In genomic region chrX:13029996-13030395, GRCm38 (mm10) we compare ENCODE assay signal across 32 mouse cellular contexts.
"Had no signal": no experiment of that assay in that cellular context is flagged by ENCODE, and none has a peak within 500 bp of the region (broad histone marks: within the 10 kb centered on the region; RNA-seq: fewer than 3 reads in every experiment).

No protein-coding gene starts in this region.

- ATAC-seq: hindbrain, embryonic 16.5 days; hindbrain, postnatal 0 days; inflammation-experienced regulatory T-cells, adult 6 months; intestine, embryonic 15.5 days; intestine, embryonic 16.5 days; intestine, postnatal 0 days had no signal

- H3K4me1 ChIP-seq: heart, embryonic 15.5 days; hindbrain, embryonic 10.5 days; hindbrain, embryonic 12.5 days; hindbrain, embryonic 13.5 days; hindbrain, embryonic 15.5 days; intestine, embryonic 15.5 days; kidney, embryonic 15.5 days had no signal

- H3K36me3 ChIP-seq: heart, embryonic 15.5 days; hindbrain, embryonic 10.5 days; hindbrain, embryonic 12.5 days; hindbrain, embryonic 13.5 days; hindbrain, embryonic 15.5 days; intestine, embryonic 15.5 days; kidney, embryonic 15.5 days had no signal

- H3K4me3 ChIP-seq: heart, embryonic 15.5 days; hindbrain, embryonic 10.5 days; hindbrain, embryonic 12.5 days; hindbrain, embryonic 13.5 days; hindbrain, embryonic 15.5 days; intestine, embryonic 15.5 days; kidney, embryonic 15.5 days; layer of hippocampus, adult 2 months; left cerebral cortex, adult 2 months had no signal

- H3K9ac ChIP-seq: heart, embryonic 15.5 days; hindbrain, embryonic 12.5 days; hindbrain, embryonic 13.5 days; hindbrain, embryonic 14.5 days; hindbrain, embryonic 15.5 days; intestine, embryonic 15.5 days; kidney, embryonic 15.5 days had no signal

- H3K9me3 ChIP-seq: heart, embryonic 15.5 days; hindbrain, embryonic 10.5 days; hindbrain, embryonic 12.5 days; hindbrain, embryonic 13.5 days; hindbrain, embryonic 15.5 days; intestine, embryonic 15.5 days; kidney, embryonic 15.5 days had no signal

- H3K4me2 ChIP-seq: heart, embryonic 15.5 days; hindbrain, embryonic 12.5 days; hindbrain, embryonic 13.5 days; hindbrain, embryonic 14.5 days; hindbrain, embryonic 15.5 days; intestine, embryonic 15.5 days; kidney, embryonic 15.5 days had no signal

- H3K27me3 ChIP-seq: heart, embryonic 15.5 days; hindbrain, embryonic 13.5 days; hindbrain, embryonic 15.5 days; intestine, embryonic 15.5 days had no signal

- H3K27ac ChIP-seq: heart, embryonic 15.5 days; hindbrain, embryonic 10.5 days; hindbrain, embryonic 12.5 days; hindbrain, embryonic 13.5 days; hindbrain, embryonic 14.5 days; hindbrain, embryonic 15.5 days; hindbrain, postnatal 0 days; intestine, embryonic 15.5 days; kidney, embryonic 15.5 days; kidney, postnatal 0 days; layer of hippocampus, adult 2 months; left cerebral cortex, adult 2 months had no signal

- DNase-seq: heart, postnatal 10 days; heart, postnatal 14 days; heart, postnatal 36 days; heart, postnatal 4 days; kidney, adult 11 months; kidney, adult 18-20 months; kidney, adult 2 months; kidney, adult 8-10 months; kidney, adult 9 months; kidney, postnatal 10 days; kidney, postnatal 14 days; kidney, postnatal 25 days; kidney, postnatal 36 days; kidney, postnatal 4 days; layer of hippocampus, adult 9-11 months; layer of hippocampus, postnatal 36 days had no signal
